Mouse (Mus musculus) neural tube, postnatal 0 days (tissue): ENCODE measurements around the gene Cisd1. TPM values are rescaled to one million over a fixed set of nuclear protein-coding genes. Genes with fewer than 3 reads are reported as not detected.

Source experiments
- polyA plus RNA-seq: library from polyadenylated mRNA; unstranded; fragments of >200 nt; fragmentation: Nextera tagmentation; extraction: Ambion mirVana; gene quantifications from 2 replicates; pipeline ENCODE4 v1.2.1, GENCODE M21; 2015

Gene Cisd1
- 405 and 438 TPM in 2 replicates for polyA plus RNA-seq

DNA sequence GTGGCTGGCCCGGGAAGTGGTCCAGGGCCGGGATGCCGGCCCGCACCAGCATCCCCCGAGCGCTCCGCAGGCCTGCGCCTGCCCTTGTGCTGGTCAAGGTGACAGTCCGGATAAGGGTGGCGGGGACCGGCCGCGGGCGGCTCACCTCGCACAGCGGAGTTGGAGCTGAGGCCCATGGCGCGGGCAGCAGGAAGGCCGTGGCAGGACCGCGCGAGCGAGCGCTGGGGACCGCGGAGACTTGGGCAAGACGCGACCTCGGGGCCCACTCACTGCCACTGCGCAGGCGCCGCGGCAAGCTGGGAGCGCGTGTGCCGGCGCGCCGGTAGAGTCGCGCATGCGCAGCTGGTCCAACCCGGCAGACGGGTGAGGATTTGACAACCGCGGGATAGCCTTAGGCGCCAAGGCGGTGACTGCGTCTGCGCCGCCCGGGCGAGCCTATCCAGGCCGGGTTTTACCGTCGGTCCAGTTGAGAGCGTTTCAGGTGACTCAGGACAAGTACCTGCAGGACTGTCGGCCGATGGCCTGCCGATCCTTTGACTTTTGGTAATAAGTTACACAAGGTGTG, at the start of gene Cisd1:
Gene Cisd1 (minus strand): TSS at position 376 of the 565 bp plus-strand sequence.

DNA sequence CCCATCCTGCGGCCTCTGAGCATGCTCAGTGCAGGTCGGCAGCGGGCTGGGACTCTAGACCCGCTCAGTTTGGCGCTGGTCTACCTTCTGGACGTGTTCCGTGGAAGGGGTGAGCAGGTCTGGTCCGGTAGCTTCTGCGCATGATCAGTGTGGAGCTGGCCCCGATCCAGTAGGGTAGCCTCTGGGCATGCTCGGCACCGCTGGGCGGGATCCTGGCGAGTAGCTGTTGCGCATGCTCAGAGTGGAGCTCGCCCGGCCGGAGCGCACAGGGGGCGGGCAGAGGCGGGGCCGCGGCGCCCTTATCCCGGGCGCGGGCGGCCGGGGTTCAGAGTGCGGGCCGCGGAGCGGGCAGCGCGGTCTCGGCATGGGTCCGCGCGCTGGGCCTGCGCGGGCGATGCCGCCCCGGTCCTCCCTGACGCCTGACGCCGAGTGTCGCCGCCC, 2.8 kb upstream of the Cisd1 start, which contains the start of gene Ipmk:
Gene Ipmk (plus strand): TSS at position 255 of the 441 bp plus-strand sequence.

DNA sequence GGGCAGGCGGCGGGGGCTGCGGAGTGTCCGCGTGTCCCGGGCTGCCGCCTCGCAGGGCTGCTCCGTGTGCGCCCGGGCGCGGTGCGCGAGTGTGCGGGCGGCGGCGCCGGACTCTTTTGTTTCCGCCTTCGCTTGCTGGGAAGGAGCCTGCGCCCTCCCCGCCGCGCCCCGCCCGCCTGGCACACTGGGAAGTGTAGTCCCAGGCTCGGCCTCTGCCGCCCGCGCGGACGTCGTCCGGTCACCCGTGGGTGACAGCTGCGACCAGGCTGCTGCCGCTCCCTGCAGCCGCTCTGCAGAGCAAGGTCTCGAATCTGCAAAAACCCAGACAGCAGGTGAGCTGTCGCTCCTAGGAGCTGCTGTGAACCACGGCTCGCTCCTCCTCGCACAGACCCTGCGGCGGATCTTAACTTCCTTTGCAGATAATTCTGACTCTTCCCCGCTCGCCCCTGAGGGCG, 59.6 kb downstream of the Cisd1 start, which contains the start of gene Ube2d1:
Gene Ube2d1 (minus strand): TSS at position 137 of the 455 bp plus-strand sequence.

Other genes with a start within 250 kb of the Cisd1 start
- 5.9 and 6.4 TPM in 2 replicates for gene Bicc1, start 185.3 kb downstream of the Cisd1 start, polyA plus RNA-seq
- gene Tfam, start 106.7 kb downstream of the Cisd1 start, polyA plus RNA-seq = 36.6 and 39.5 TPM in 2 replicates
- gene Ube2d1, start 59.7 kb downstream of the Cisd1 start, polyA plus RNA-seq = 118 and 126 TPM in 2 replicates
- 14.1 and 15.1 TPM in 2 replicates for gene Ipmk, start 2.8 kb upstream of the Cisd1 start, polyA plus RNA-seq